Mouse (Mus musculus) frontal cortex, postnatal 14 days (tissue): ENCODE measurements at regions not wholly inside any gene's neighbourhood (a gene's known extent, or its start where the extent isn't known, plus 50 kb on each side); places are given as distances from the start of the nearest gene placed in this dataset.

Source experiments
- DNase-seq, 2 experiments: peaks; one replicate each; pipeline ENCODE4 v3.0.0; 2022; ENCODE audit warnings: low spot score in 2 of 2

GRCm38 (mm10) chrX:47726285-47726684, 166.5 kb downstream of the Smarca1 start:
- DNase-seq: no peak

DNA sequence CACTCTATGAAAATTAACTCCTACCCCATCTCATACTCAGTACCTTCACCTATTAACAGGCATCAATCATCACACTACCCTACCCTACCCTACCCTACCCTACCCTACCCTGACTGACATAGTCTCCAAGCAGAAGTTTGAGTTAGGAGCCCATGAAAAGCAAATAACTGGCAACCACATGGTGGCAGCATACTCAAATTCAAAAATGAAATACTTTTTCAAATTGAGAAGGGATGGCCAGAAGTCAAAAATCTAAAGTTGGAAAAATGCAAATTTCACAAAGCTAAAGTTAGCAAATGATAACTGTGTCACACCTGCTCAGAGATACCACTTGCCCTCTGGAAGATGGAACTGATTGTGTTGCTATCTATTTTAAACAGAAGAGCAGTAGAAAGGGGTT, 189.7 kb downstream of the Smarca1 start:
- peak in 1 of 2 experiments; percentile 4 for DNase-seq

- DNase-seq: no peak
Measured at GRCm38 (mm10) chrX:47668778-47669177, 224.0 kb downstream of the Smarca1 start.

DNA sequence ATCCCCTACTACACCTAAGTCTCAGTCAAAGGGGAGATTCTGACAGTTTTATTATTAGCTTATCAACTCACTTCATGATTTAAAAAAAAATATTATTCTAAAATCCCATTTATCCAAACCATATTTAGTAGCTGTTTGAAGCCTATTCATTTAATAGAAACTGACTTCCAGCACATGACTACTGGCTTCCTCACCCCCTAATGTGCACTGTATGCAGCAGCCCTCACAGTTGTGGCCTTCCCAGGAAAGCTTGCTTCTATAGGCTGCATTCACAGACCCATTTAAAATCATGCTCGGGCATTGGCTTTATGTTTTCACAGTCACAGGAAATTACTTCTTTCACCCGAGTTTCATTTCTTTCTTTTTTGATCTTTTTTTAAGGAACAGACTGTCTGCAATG, 246.3 kb downstream of the Smarca1 start:
- DNase-seq: no peak

DNA sequence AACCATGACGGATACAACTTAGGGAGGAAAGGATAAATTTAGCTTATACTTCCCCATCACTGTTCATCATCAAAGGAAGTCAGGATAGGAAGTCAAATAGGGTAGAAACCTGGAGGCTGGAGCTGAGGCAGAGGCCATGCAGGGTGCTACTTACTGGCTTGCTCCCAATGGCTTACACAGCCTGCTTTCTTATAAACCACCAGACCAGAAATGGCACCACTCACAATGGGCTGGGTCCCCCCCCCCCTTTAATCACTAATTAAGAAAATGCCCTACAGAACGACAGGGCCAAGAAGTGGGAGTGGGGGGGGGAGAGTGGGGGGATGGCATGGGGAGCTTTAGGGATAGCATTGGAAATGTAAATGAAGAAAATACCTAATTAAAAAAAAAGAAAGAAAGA, 251.6 kb downstream of the Smarca1 start:
- no peak for DNase-seq

GRCm38 (mm10) chrX:47638831-47639316, 253.9 kb downstream of the Smarca1 start:
- no peak for DNase-seq

- no peak for DNase-seq
Measured at GRCm38 (mm10) chrX:47622881-47623613, 269.7 kb downstream of the Smarca1 start.

DNA sequence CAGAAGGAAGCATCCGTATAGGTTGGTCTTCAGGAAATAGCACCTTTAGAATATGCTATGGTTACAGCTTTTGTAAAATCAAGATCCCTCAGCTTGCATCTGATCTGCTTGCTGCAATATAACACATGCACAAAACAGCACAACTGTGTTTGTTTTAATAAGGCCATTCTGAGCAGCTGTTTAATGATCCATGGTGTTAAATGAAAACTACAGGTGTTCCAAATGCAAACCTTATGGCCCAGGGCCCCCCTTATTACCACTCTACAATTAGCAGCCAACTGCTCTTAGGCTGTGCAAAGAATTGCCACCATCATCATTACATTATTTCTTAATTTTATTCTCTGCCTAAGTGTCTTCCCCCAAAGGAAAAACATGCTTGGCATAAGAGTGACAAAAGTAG, 280.4 kb downstream of the Smarca1 start:
- DNase-seq: no peak
